Mouse (Mus musculus): ENCODE measurements around the gene Utp11. TPM values are rescaled to one million over a fixed set of nuclear protein-coding genes. Genes with fewer than 3 reads are reported as not detected.

Utp11 gene
- polyA plus RNA-seq, 1 experiment from 2014 or later, result 33.9 TPM

DNA sequence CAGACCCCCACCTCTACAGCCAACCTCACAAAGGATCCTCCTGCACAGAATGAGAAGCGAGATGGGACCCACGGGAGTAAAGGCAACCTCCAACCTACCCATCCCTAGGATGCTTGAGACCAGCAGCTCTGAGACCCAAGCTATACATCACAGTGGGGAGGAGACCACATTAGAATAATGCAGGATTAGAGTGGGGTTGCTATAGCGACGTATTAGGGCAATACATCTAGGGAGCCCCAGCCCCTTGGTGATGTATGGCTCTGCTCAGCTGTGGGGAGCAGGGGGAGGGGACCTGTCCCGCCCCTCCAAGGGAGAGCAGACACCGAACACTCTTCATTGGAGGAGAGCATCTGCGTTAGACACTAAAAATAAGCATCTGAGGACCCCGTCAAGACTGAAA lies 25.3 kb downstream of the Utp11 start:
- no peaks in the 10 kb centered on the region for H3K36me3 ChIP-seq (ENCODE audit: control insufficient read depth, insufficient read depth, low read length)
- WGBS, result 3% methylated on average over 8 of the region's 8 CpGs
- H3K27ac ChIP-seq (ENCODE audit: low read depth, low read length), result no peak overlapping the region
- H3K9ac ChIP-seq (replicated peaks; ENCODE audit: low read depth, low read length), result no peak overlapping the region; the same call in 1 of the 2 replicates
- H3K27me3 ChIP-seq (ENCODE audit: control insufficient read depth, insufficient read depth, low read length), result peaks cover 4% of the 10 kb centered on the region
- no peak overlapping the region for H3K4me2 ChIP-seq (ENCODE audit: low read depth, low read length)
- no peak overlapping the region for H3K4me3 ChIP-seq (ENCODE audit: low read depth, low read length)
- peak; percentile 53; the same call in 1 of the 2 replicates for ATAC-seq (ENCODE audit: low read depth)
- peaks cover 24% of the 10 kb centered on the region for H3K4me1 ChIP-seq (ENCODE audit: control insufficient read depth, insufficient read depth, low read length)
- H3K9me3 ChIP-seq (ENCODE audit: control insufficient read depth, low read length), result no peaks in the 10 kb centered on the region

DNA sequence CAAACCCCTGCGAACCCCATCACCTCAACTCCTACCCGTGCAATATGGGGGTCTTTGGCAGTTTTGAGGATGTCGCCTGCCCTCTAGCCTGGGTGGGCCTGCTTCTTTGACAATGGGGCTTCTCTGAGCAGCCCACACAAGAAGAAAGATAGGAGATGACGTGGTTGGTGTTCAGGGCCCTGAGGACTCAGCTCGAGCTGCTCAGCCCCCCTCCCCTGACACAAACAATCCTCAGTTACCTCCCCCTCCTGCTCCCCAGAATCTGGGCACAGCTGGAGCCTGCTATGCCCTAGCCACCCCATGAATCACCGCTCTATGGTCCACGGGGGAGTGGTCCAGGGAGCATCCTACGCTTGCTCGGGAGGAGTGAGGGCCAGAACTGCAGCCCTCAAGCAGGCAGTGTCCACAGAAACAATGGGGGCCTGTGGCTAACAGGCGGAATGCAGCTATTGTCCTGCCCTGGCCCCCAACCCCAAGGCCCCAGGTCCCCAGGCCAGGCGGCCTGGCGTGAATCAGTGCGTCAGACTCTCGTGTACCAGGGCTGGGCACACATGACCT lies 25.8 kb downstream of the Utp11 start:
- Histone ChIP-seq H3K9ac (replicated peaks; ENCODE audit: low read depth, low read length) (no peak overlapping the region; the same call in 1 of the 2 replicates), H3K4me3 (ENCODE audit: low read depth, low read length) (no peak overlapping the region), H3K36me3 (ENCODE audit: control insufficient read depth, insufficient read depth, low read length) (no peaks in the 10 kb centered on the region), H3K4me2 (ENCODE audit: low read depth, low read length) (no peak overlapping the region), H3K27me3 (ENCODE audit: control insufficient read depth, insufficient read depth, low read length) (peaks cover 7% of the 10 kb centered on the region), H3K4me1 (ENCODE audit: control insufficient read depth, insufficient read depth, low read length) (peaks cover 20% of the 10 kb centered on the region), H3K27ac (ENCODE audit: low read depth, low read length) (peak overlapping the region; percentile 34; the same call in 1 of the 2 replicates), H3K9me3 (ENCODE audit: control insufficient read depth, low read length) (no peaks in the 10 kb centered on the region)
- WGBS, result 12% methylated on average over 14 of the region's 14 CpGs
- no peak for ATAC-seq (ENCODE audit: low read depth)

DNA sequence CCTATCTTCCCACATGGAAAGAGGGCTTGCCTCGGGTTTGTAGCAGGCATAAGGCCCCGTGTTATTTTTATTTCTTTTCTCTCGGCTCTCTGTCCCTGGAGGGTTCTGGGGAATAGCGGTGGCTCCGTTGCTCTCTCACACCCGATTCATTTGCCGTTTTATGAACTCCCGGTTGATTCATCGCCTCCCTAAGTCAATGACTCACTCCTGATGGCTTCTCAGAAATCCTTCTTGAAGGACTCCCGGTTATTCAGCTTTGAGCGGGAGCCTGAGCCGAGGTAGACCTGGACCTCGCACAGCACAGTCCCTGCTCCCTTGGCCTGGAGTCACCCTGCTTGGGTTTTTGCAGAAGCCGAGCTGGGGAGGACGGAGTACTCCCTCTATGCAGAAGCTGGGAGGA lies 28.8 kb downstream of the Utp11 start:
- 34% methylated on average over 15 of the region's 15 CpGs for WGBS
- no peak for ATAC-seq (ENCODE audit: low read depth)
- no peaks in the 10 kb centered on the region for H3K9me3 ChIP-seq (ENCODE audit: control insufficient read depth, low read length)
- no peak overlapping the region for H3K4me3 ChIP-seq (ENCODE audit: low read depth, low read length)
- H3K9ac ChIP-seq (replicated peaks; ENCODE audit: low read depth, low read length), result no peak overlapping the region
- peaks cover 28% of the 10 kb centered on the region for H3K27me3 ChIP-seq (ENCODE audit: control insufficient read depth, insufficient read depth, low read length)
- peaks cover 10% of the 10 kb centered on the region for H3K4me1 ChIP-seq (ENCODE audit: control insufficient read depth, insufficient read depth, low read length)
- no peak overlapping the region; the same call in 1 of the 2 replicates for H3K4me2 ChIP-seq (ENCODE audit: low read depth, low read length)
- H3K27ac ChIP-seq (ENCODE audit: low read depth, low read length), result no peak overlapping the region
- H3K36me3 ChIP-seq (ENCODE audit: control insufficient read depth, insufficient read depth, low read length), result no peaks in the 10 kb centered on the region

DNA sequence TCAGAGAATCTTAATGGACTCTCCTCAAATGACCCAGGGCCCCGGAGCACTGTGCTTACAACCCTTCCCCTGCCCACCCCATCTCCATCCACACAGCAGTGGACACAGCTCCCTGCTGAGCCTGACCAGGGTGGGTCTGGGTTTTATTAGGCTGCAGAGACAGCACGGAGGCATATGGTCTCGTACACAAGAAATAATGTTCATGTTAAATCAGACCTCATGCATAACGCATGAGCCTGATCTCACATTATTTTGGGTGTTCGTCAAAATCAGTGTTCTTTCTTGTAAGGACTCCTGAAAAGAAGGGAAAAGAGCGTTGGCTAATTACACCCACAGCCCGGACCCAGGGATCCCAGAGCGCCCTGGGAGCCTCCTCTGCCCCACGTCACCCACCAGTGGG lies 29.2 kb downstream of the Utp11 start:
- Histone ChIP-seq H3K36me3 (ENCODE audit: control insufficient read depth, insufficient read depth, low read length) (no peaks in the 10 kb centered on the region), H3K9me3 (ENCODE audit: control insufficient read depth, low read length) (no peaks in the 10 kb centered on the region), H3K4me3 (ENCODE audit: low read depth, low read length) (no peak overlapping the region), H3K9ac (replicated peaks; ENCODE audit: low read depth, low read length) (no peak overlapping the region), H3K4me1 (ENCODE audit: control insufficient read depth, insufficient read depth, low read length) (peaks cover 10% of the 10 kb centered on the region), H3K27me3 (ENCODE audit: control insufficient read depth, insufficient read depth, low read length) (peaks cover 31% of the 10 kb centered on the region), H3K4me2 (ENCODE audit: low read depth, low read length) (no peak overlapping the region; the same call in 1 of the 2 replicates), H3K27ac (ENCODE audit: low read depth, low read length) (no peak overlapping the region)
- no peak for ATAC-seq (ENCODE audit: low read depth)
- 25% methylated on average over 9 of the region's 9 CpGs for WGBS

DNA sequence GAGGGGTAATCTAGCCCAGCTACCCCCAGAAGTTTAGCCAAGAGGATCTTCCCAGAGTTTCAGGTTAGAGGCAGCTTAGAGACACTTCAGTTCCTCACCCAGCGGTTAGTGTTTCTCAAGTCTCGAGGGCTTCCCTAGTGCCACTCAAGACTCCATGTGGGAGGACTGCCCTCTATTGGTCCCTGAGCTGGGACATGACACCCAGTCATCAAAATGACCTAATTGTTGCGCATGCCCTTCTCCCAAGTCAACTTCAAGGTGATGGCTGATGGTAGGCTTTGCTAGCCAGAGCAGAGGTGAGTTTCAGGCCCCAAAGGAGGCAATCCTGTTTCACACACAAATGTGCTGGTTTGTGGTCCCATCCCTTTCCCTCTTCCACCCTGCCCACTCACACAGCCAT lies 30.4 kb downstream of the Utp11 start:
- Histone ChIP-seq H3K4me3 (ENCODE audit: low read depth, low read length) (no peak overlapping the region), H3K9ac (replicated peaks; ENCODE audit: low read depth, low read length) (no peak overlapping the region), H3K36me3 (ENCODE audit: control insufficient read depth, insufficient read depth, low read length) (no peaks in the 10 kb centered on the region), H3K27me3 (ENCODE audit: control insufficient read depth, insufficient read depth, low read length) (peaks cover 39% of the 10 kb centered on the region), H3K9me3 (ENCODE audit: control insufficient read depth, low read length) (no peaks in the 10 kb centered on the region), H3K27ac (ENCODE audit: low read depth, low read length) (no peak overlapping the region), H3K4me1 (ENCODE audit: control insufficient read depth, insufficient read depth, low read length) (peaks cover 9% of the 10 kb centered on the region), H3K4me2 (ENCODE audit: low read depth, low read length) (no peak overlapping the region)
- no peak for ATAC-seq (ENCODE audit: low read depth)
- 59% methylated on average over 3 of the region's 3 CpGs for WGBS

DNA sequence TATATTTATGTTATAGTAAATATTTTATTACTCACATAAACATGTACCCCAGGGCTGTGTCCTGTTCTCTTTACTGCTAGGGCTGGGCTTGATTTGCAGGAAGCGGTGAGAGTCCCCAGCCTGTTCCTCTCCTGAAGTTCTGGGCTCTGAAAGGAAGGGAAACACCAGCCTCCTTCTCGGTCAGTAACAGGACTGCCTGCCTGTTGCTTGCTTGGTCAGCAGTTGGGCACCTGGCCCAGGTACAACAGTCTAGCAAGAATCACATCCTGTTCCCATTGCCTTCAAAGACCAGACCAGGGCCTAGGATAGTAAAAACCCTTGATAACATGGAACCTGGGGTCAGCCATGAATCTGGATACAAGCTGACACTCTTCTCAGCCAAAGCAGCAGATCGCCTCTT lies 32.8 kb downstream of the Utp11 start:
- Histone ChIP-seq H3K9me3 (ENCODE audit: control insufficient read depth, low read length) (no peaks in the 10 kb centered on the region), H3K4me1 (ENCODE audit: control insufficient read depth, insufficient read depth, low read length) (peaks cover 11% of the 10 kb centered on the region), H3K4me2 (ENCODE audit: low read depth, low read length) (peak overlapping the region; percentile 24), H3K36me3 (ENCODE audit: control insufficient read depth, insufficient read depth, low read length) (no peaks in the 10 kb centered on the region), H3K9ac (replicated peaks; ENCODE audit: low read depth, low read length) (no peak overlapping the region), H3K4me3 (ENCODE audit: low read depth, low read length) (peak overlapping the region; percentile 13; the same call in 1 of the 2 replicates), H3K27ac (ENCODE audit: low read depth, low read length) (no peak overlapping the region), H3K27me3 (ENCODE audit: control insufficient read depth, insufficient read depth, low read length) (peaks cover 50% of the 10 kb centered on the region)
- 61% methylated on average over 3 of the region's 3 CpGs for WGBS
- no peak for ATAC-seq (ENCODE audit: low read depth)

DNA sequence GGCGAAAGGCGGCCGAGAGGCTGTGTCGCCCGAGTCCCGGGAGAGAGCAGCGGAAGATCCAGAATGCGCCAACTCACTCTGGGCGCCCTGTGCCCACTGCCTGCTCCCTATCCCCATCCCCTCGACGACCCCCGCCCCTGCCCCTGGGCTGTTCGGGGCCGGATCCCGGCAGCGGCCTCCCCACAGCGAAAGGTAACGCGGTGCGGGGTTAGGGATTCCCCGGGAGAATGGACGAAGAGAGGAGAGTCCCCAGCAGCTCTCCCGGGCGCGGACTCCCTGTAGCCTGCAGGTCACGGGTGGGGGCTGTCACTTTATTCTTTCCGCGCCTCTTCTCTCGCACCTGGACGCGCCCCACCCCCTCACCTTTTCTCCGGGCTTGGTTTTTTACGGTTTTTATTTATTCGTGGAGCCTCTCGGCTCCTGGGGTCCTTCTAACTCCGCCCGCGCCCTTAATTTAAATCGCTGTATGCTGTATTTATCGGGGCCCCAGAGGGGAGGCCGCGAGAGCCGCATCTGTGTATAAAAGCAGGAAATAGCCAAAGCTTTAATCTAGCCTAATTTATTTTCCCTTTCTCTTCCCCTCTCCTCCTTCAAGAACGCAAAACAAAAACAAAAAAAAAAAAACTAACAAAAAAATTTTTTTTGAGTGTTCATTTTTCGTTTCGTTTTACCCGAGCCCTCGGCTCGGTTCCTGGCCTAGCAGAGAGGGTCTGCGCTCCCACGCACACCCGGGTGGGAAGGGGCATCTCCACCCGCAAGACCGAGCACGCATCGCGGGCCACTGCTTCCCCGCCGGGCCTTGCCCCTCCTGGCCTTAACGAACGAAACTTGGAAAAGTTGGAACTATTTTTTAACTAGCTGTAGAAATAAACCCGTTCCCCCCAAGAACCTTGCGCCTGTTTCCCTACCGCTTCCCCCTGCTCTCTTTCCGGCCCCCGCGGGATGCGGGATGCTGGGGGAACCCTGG lies 33.9 kb downstream of the Utp11 start:
- Histone ChIP-seq H3K27me3 (ENCODE audit: control insufficient read depth, insufficient read depth, low read length) (peaks cover 58% of the 10 kb centered on the region), H3K4me1 (ENCODE audit: control insufficient read depth, insufficient read depth, low read length) (peaks cover 11% of the 10 kb centered on the region), H3K36me3 (ENCODE audit: control insufficient read depth, insufficient read depth, low read length) (no peaks in the 10 kb centered on the region), H3K27ac (ENCODE audit: low read depth, low read length) (no peak overlapping the region), H3K9ac (replicated peaks; ENCODE audit: low read depth, low read length) (no peak overlapping the region; the same call in 1 of the 2 replicates), H3K4me2 (ENCODE audit: low read depth, low read length) (peak overlapping the region; percentile 87), H3K9me3 (ENCODE audit: control insufficient read depth, low read length) (no peaks in the 10 kb centered on the region), H3K4me3 (ENCODE audit: low read depth, low read length) (peak overlapping the region; percentile 46)
- ATAC-seq (ENCODE audit: low read depth), result no peak
- WGBS, result under 1% methylated on average over 63 of the region's 68 CpGs

DNA sequence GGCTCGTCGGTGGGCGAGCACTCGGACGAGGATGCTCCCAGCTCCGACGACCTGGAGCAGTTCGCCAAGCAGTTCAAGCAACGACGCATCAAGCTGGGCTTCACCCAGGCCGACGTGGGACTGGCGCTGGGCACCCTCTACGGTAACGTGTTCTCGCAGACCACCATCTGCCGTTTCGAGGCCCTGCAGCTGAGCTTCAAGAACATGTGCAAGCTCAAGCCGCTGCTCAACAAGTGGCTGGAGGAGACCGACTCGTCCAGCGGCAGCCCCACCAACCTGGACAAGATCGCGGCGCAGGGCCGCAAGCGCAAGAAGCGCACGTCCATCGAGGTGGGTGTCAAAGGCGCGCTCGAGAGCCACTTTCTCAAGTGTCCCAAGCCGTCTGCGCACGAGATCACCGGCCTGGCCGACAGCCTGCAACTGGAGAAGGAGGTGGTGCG lies 35.0 kb downstream of the Utp11 start:
- no peak for ATAC-seq (ENCODE audit: low read depth)
- peak overlapping the region; percentile 43; the same call in 1 of the 2 replicates for H3K9ac ChIP-seq (replicated peaks; ENCODE audit: low read depth, low read length)
- H3K4me3 ChIP-seq (ENCODE audit: low read depth, low read length), result peak overlapping the region; percentile 46
- H3K36me3 ChIP-seq (ENCODE audit: control insufficient read depth, insufficient read depth, low read length), result no peaks in the 10 kb centered on the region
- no peaks in the 10 kb centered on the region for H3K9me3 ChIP-seq (ENCODE audit: control insufficient read depth, low read length)
- H3K27ac ChIP-seq (ENCODE audit: low read depth, low read length), result no peak overlapping the region
- H3K27me3 ChIP-seq (ENCODE audit: control insufficient read depth, insufficient read depth, low read length), result peaks cover 69% of the 10 kb centered on the region
- under 1% methylated on average over 39 of the region's 39 CpGs for WGBS
- peaks cover 11% of the 10 kb centered on the region for H3K4me1 ChIP-seq (ENCODE audit: control insufficient read depth, insufficient read depth, low read length)
- peak overlapping the region; percentile 87 for H3K4me2 ChIP-seq (ENCODE audit: low read depth, low read length)

DNA sequence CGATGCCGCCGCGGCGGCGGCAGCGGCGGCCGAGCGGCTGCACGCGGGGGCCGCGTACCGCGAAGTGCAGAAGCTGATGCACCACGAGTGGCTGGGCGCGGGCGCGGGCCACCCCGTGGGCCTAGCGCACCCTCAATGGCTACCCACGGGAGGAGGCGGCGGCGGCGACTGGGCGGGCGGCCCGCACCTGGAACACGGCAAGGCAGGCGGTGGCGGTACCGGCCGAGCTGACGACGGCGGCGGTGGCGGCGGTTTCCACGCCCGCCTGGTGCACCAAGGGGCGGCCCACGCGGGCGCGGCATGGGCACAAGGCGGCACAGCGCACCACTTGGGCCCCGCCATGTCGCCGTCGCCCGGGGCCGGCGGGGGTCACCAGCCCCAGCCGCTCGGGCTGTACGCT lies 35.6 kb downstream of the Utp11 start:
- H3K4me2 ChIP-seq (ENCODE audit: low read depth, low read length), result peak overlapping the region; percentile 87
- no peaks in the 10 kb centered on the region for H3K36me3 ChIP-seq (ENCODE audit: control insufficient read depth, insufficient read depth, low read length)
- no peaks in the 10 kb centered on the region for H3K9me3 ChIP-seq (ENCODE audit: control insufficient read depth, low read length)
- H3K27me3 ChIP-seq (ENCODE audit: control insufficient read depth, insufficient read depth, low read length), result peaks cover 66% of the 10 kb centered on the region
- H3K4me1 ChIP-seq (ENCODE audit: control insufficient read depth, insufficient read depth, low read length), result peaks cover 15% of the 10 kb centered on the region
- peak; percentile 28; the same call in 1 of the 2 replicates for ATAC-seq (ENCODE audit: low read depth)
- peak overlapping the region; percentile 46 for H3K4me3 ChIP-seq (ENCODE audit: low read depth, low read length)
- no peak overlapping the region for H3K27ac ChIP-seq (ENCODE audit: low read depth, low read length)
- H3K9ac ChIP-seq (replicated peaks; ENCODE audit: low read depth, low read length), result peak overlapping the region; percentile 43
- WGBS, result under 1% methylated on average over 29 of the region's 61 CpGs
